Mouse (Mus musculus): ENCODE data around the gene Rab34.
A peak's percentile ranks its signal among the peaks of the same experiment; 100 is the strongest.

Rab34 gene

DNA sequence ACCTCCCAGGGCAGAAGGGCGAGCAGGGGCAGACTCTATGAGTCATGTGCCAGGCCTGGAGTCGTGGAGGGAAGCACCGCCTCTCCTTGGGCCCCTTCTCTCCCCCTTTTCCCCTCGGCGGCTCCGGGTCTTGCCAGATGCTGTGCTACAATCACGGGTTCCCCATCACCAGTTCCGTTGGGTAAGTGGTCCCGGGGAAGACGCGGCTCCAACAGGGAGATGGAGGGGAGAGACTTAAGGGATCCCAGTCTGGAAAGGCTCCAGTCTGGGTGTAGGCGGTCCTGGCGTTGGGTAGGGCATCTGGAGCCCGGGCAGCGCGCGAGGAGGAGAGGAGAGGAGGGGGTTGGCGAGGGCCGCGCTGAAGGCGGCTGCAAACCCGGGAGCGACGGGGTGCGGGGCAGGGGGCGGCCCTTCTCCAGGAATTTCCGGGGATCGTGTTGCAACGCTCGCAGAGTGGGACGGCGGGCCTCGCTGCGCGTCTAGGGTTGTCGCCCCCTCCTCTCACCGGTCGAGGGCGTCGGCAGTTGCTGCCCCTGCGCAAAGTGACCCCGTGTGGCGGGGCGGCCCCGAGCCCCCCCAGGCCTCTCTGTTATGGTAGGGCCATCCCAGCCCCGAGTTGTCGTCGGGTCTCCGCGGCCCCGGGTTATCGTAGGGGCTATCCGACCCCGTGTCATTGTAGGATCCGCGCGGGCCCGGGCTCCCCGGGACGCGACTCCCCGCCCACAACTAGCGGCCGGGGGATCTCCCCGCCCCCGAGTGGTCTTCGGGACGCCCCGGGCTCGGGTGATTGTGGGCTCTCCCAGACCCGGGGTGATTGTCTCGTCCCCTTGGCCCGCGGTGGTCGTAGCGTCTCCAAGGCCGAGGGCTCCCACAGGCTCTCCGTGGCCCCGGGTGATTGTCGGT lies at the start of gene Rab34:
TSS of gene Rab34 (plus strand) at position 100 of the 903 bp plus-strand sequence.
- no peak for DNase-seq (ENCODE audit: low read depth)

DNA sequence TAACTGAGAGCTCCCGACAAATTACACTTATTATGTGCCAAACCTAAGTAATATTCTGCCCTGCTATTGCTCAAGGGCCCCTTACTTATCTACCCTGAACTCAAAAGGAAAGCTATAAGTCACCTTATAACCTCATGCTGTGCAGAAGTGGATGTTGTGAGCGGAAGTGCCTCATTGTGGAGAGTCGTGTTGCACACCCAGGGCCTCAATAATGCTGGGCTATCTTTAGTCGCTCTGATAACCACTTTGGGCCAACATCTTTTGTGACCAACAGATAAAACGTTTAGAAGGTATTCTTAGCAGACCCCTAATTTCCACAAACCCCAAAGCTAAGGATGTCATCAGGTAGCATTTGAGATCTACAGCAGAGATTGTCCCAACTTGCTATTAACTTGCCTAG lies 47.6 kb upstream of the Rab34 start:
- DNase-seq (ENCODE audit: low read depth) = peak; percentile 39

DNA sequence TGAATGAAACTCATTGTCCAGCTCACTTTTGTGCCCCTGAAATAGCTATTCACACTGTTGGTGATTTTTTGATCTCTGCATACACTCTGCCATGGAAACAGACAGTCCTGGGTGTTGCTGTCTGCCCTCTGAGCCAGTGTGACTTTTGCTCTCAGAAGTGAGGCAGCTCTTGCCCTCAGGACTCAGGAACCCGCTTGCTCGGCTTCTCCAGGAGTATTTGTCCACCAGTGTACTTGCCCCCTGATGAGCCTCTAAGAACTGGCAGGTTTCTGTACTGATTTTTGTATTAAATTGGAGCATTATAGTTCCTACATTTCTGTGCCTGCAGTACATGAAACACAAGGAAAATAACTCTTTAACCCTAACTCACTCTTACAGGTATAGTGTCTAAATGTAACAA lies 44.7 kb upstream of the Rab34 start:
- no peak for DNase-seq (ENCODE audit: low read depth)

DNA sequence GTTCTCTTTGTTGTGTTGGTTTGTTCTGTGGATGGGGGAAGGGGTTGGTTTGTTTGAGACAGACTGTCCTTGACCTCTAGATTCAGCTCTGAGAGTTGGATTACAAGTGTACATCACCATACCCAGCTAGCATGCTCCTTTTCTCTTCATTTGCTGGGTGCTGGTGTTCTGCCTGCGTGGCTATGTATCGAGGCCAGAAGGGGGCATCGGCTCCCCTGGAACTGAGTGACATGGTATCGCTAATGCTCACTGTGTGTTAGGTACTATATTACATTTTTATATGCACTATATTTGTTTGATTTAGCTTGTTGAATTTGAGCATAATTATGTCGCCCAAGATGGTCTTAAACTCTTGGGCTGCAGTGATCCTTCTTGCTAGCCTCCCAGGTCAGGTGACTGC lies 42.1 kb upstream of the Rab34 start:
- DNase-seq (ENCODE audit: low read depth) = no peak

DNA sequence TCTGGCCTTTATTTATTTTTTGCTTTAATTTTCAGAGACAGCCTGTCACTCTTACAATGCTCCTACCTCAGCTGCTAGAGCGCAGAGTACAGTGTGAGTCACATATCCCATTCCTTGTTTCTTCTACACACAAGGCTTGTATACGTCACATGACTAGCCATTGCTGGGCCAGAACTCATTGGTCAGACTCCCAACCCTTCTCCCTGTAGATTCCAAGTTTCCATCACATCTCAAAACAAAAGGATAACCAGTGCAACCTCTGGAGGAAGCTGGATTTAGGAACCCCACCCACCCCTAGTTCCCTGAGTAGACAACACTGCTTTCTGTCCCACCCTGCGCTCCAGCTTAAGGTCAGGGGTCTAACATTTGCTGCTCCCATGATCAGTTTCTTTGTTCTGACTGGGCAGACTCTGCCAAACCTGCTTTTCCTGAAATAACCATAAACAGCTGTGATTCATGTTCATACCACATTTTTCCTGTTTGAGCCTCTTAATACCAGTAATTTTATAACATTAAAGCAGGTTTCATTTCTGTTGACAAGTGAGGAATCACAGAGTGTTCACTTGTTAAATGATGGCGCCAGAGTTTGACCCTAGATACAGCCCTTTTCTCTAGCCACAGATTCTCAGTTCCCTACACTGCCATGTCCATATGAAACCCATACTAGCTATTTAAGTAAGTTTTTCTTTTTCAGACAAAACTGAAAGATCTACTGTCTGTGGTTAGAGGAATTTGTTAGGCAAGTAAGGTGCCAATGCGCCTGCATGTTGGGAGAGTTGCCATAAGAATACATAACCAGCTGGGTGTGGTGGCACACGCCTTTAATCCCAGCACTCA lies 41.3 kb upstream of the Rab34 start:
- DNase-seq (ENCODE audit: low read depth) = no peak

DNA sequence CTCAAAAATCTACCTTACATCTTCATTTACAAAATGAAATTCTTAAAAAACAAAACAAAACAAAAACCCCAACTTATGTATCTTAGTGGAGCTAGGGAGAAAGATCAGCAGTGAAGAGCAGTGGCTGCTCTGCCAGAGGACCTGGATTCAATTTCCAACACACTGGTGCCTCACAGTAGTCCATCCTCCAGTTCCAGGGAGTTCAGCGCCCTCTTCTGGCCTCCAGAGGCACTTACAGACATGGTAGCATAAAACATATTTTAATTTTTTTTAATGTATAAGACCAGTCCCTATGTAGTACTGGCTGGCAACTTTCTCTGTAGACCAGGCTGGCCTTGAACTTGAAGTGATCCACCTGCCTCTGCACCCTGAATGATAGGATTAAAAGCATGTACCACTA lies 37.1 kb upstream of the Rab34 start:
- peak; percentile 82 for DNase-seq (ENCODE audit: low read depth)

DNA sequence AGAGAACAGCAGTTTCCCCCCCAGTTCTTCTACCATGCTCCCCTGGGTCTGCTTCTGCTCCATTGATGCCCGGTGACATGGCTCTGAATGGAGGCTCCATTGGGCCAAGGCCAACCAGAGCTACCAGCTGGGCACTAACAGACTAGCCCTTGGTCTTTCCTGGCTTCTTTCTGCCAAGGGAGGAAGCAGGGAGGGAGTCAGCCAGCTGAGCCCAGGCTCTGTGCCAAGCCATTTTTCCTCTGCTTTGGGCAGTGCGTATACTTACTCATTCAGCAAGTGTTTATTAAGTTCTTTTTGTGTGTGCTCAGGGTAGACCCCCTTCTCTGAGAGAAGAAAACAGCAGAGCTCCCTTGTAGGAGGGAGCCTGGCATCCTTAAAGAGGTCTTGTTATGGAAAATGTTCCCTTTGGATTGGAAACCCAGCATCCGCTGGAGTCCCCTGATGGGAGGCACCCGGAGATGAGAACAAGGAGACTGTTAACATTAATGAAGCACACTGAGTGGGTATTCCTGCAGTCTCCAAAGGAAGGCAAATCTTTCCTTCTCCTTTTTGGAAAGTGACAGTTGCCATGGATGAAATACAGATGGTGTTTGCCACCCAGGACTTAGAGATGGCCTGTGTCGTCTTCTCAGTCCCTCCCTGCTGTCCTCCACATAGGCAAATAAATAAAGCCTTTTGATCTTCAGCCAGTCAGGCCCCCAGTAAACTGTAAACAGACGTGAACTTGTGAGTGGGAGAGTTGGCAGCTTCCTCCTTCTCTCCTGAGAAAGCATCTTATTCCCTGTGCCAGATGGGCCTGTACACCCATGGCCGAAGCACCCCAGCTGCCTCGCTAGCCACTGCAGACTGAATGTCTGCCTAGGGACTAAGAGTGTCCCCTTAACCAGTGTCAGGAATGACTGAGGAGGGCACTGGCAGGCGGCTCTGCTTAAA lies 35.7 kb upstream of the Rab34 start:
- DNase-seq (ENCODE audit: low read depth) = no peak

DNA sequence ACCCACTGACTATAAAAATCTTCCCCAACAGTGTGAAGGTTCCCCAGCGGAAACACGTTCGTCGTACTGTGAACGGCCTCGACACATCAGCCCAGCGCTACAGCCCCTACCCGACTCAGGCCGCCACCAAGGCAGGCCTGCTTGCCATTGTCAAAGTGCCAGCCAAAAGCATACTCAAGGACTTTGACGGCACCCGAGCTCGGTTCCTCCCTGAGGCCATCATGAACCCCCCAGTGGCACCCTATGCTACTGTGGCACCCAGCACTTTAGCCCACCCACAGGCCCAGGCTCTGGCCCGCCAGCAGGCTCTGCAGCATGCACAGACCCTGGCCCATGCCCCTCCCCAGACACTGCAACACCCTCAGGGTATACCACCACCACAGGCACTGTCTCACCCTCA lies 34.5 kb upstream of the Rab34 start:
- no peak for DNase-seq (ENCODE audit: low read depth)

DNA sequence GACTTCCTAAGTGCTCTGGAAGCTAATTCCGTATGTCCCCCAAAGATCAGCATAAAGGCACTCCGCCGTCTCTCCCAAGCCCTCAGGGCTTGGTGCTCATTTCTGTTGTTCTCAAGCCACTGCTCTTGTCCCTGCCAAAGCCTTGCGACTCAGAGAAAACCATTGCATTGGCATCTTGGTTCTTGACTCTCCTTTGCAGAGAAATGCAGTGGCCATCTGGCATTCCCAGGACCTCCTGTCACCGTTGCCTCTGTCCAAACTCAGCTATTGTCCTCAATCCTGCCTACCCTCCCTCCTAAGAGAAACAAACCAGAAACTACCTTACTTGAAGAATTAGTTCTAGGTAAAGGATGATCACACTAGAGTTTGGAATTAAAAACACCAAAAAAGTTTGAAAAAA lies 32.6 kb upstream of the Rab34 start:
- DNase-seq (ENCODE audit: low read depth) = no peak

DNA sequence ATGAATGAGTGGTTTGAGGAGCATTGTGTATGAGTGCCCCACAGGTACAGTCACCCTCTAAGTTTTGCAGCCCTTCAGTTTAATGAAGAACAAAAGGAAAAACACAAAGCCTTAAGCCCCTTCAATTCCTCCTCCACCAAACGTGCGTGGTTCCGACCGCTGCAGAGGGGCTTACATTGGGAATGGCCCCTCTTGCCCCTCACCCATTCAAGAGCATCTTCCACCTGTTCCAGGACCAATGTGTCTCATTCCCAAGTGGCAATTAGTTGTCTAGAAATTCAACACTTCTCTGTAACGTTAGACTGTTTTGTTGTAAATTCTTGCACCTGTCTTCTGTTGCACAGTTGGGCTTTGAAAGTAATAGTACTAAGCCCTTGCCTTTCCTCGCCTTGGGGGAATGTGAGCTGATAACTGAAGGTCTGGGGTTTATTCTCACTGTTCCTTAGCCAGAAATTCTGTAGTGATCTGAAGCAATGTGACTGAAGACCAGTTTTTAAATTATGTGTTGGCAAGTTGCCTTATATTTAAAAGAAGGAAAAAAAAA lies 32.0 kb upstream of the Rab34 start:
- DNase-seq (ENCODE audit: low read depth) = no peak

DNA sequence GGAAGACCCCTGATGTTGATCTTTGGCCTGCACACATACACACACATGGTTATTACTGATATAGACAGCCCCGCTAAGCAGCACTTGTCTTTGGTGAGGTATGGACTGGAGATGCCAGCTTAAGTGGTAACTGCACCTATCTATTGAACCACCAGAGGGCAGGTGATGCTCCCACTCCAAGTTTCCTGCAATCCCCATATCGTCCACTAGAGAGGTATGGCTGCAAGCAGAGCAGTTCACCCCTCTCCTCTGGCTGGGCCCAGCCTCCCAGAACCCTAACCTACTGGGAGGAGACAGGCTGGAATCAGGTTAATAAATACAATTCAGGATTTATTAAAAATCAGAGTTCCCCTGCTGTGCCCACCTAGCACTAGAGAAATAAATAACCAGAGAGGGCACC lies 29.1 kb upstream of the Rab34 start:
- DNase-seq (ENCODE audit: low read depth) = peak; percentile 92

DNA sequence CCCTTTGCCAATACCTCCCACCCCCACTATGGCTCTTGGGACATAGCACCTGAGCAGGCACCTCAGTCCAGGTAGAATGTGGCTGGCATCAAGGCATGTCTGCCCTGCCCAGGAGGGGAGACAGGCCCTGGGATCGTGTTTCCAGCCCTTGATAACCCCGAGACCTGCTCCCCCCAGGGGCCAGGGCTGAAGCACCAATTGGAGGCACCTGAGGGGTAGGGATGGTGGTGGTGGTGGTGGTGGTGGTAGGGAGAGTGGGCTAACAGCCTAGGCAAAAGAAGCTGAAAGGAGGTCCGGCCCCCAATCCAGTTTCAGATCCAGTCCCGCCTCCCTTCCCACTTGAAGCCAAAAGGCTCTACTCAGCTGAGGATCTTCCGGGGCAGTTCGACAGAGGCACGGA lies 28.7 kb upstream of the Rab34 start:
- no peak for DNase-seq (ENCODE audit: low read depth)

DNA sequence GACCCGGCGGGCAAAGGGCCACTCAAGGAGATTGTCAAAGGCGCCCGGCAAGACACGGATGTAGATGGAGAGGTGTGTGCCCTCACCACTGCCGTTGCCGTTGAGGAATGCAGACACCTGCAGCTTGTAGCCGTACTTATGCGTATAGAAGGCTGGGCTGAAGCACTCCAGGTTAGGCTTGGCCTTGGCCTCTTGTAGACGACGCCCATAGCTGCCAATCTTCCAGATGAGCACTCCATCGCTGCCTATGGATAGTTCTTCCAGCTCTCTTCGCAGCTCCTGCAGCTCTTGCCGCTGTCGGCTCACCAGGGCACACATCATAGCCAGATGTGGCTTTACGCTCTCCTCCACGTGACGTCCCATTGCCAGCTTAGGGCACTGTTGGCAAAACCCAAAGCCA lies 28.1 kb upstream of the Rab34 start:
- no peak for DNase-seq (ENCODE audit: low read depth)

DNA sequence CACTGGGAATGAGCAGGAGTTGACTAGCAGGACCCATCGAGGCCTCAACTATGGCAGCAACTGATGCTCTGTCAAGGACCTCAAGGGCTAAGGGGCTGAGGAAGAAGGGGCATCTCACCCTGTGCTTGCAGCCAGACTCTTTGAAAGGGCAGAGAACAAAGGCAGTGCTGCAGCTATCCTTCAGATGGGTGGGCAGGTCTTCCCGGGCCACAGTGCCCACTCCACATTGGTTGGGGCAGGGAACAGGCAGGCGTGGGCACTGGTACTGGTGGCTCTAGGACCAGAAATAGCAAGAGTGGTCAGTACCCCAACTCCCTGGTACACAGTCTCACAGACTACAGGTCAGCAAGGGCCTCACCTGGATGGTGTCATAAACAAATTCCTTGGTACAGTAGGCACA lies 27.6 kb upstream of the Rab34 start:
- no peak for DNase-seq (ENCODE audit: low read depth)

DNA sequence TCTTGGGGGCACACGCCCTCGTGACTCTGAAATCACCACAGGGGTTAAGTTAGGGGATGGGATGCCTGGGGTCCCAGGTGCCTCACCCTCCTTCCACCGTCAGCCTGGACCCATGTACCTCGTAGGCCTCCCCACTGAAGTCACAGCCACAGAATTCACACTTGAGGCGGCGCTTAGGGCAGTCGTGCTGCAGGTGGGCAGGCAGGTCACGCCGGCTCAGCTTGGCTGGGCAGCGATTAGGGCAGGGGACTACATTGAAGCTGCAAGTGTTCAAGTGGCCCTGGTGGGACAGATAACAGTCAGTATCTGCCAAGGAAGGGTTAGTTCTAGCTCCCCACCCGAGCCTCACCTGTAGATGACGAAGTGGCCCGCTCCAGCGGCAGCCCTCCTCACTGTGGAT lies 27.1 kb upstream of the Rab34 start:
- DNase-seq (ENCODE audit: low read depth) = no peak

DNA sequence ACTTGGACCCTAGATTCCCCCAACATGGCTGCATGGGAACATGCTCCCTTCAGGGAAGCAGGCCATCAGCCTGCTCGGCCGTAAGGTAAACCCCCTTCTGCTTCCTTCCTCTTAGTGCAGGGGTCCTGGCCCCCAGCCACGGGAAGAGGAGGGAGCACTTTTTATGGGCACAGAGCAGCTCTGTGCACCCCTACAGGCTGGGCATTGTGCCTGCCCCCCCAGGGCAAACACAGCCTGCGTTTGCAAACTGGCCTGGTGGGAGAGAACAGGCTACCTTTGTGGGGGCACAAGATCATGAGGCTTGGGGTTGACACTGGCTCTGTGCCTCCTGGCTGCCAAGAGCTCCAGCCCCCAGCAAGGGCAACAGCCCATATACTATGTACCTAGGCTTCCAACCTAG lies 26.3 kb upstream of the Rab34 start:
- DNase-seq (ENCODE audit: low read depth) = no peak

DNA sequence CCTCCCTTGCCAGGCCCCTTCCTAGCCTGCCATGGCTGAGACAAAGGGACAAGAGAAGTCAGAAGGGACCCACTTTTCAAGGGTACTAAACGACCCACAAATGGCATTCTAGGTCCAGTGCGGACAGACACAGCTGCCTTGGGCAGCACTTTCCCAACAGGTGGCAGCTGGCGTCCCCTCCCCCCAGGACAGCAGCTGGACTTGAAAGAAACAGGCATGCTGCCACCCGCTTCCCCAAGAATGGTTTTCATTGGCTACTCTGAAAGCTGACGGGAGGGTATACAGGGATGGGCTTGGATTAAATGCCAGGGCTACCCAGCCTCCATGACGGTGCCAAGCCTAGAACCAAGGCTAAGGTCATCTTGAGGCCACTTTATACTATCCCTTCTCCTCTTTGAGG lies 25.7 kb upstream of the Rab34 start:
- no peak for DNase-seq (ENCODE audit: low read depth)

DNA sequence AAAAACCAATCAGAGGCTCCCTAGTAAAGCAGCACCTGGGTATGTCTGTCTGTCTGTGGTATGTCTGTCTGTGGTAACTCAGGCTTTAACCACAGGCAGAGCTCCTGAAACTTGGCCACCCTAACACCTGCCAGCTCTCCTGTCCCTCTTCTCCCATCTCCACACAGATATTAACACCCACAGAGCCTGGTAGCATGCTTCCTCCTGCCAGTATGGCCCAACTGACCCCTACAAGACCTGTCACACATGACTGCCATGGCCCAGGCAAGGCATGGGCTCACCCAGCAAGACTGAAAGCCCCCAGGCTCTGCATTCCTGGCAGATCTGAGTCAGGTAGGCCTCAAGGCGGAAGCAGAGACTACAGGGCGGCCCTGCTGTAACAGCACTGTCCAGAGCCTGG lies 25.2 kb upstream of the Rab34 start:
- DNase-seq (ENCODE audit: low read depth) = no peak

DNA sequence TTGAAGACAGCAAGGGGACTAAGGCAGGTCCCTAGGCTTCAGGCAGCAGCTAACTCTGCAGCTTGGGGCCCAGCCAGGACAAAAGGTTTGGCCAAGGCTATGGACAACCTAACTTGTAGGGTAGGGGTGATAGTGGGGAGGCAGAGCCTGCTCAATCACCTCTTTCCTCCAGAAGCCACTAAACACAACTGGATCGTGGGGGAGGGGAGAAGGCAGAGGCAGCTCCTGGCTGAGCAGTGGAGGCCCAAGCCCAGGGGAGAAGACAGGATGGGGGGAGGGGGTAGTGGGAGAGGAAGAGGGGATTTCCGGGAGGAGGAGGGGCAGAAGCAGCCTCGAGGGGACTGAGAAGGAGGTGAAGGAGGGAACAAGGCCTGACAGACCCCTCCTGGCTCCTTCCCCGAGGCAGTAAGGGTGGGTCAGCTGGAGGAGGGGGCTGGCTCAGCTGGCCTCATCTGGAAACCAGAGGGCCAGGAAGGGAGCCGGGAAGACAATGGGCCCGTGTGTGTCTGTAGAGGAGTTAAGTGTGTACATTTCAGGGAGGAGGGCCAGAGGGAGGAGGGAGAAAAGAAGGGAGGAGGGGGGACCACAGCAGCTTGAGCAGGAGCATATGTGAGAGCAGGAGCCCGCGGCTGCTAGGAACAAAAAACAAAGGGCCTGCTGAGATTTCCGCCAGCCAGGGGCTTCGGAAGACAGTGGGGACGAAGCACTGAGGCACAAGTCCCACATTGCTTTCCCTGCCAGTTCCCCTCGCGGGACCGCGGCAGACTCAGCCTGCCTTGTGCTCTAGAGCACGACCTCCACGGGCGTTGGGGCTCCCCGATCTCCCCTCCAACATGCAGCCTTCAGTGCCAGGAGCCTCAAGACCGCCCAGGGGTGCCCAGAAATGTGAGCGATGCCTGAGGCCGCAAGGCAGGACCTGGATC lies 24.3 kb upstream of the Rab34 start:
- DNase-seq (ENCODE audit: low read depth) = peak; percentile 50

DNA sequence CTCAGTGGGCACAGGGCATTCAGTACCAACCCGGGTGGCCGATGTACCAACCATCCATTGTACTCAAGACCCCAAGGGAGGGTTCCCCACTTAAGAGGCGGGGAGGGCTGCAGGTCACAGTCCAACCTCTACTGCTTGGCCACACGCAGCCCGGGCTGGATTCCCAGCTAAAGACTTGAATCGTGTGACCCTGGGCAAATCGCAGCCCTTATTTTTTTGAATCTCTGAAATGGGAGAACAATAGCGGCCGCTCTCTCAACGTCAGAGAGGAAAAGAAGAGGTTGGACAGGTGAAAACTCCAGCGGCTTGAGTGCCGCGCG lies 23.7 kb upstream of the Rab34 start:
- peak; percentile 40 for DNase-seq (ENCODE audit: low read depth)

Data from 416B (cell line).